Mouse (Mus musculus) hindbrain, postnatal 0 days (tissue): ENCODE data around the gene Olfr228. TPM values are rescaled to one million over a fixed set of nuclear protein-coding genes. Genes with fewer than 3 reads are reported as not detected.
"Not testable (repeated sequence)": the region's sequence is repeated elsewhere in the genome, so short reads cannot be mapped to it uniquely, and the experiment has no call there.

Experiments
- ATAC-seq: fragments of 200-750 bp; cut with Nextera tagmentation; 2 replicates; pipeline ENCODE4 v1.8.0; 2017; ENCODE audit warnings: mild to moderate bottlenecking, moderate TSS enrichment, moderate library complexity
- DNase-seq: peaks from one replicate; pipeline ENCODE4 v3.0.0-alpha.2; 2015; ENCODE audit warnings: low spot score
- H3K27ac ChIP-seq: fragments of 300-500 bp; sonication (generic); 2 replicates; pipeline ENCODE4 v1.5.1; 2014; ENCODE audit warnings: mild to moderate bottlenecking
- H3K27me3 ChIP-seq: fragments of 300-500 bp; sonication (generic); 2 replicates; pipeline ENCODE4 v1.6.1; 2014; ENCODE audit warnings: low read length, mixed read lengths; ENCODE audit not compliant: insufficient read depth
- H3K36me3 ChIP-seq: fragments of 300-500 bp; sonication (generic); 2 replicates; pipeline ENCODE4 v1.6.1; 2014; ENCODE audit warnings: low read length, mixed read lengths; ENCODE audit not compliant: insufficient read depth
- H3K4me1 ChIP-seq: fragments of 300-500 bp; sonication (generic); 2 replicates; pipeline ENCODE4 v1.6.1; 2014; ENCODE audit warnings: antibody characterized with exemption, low read length, mixed read lengths; ENCODE audit not compliant: insufficient read depth
- H3K4me2 ChIP-seq: fragments of 300-500 bp; sonication (generic); 2 replicates; pipeline ENCODE4 v1.6.1; 2014; ENCODE audit warnings: low read depth, mild to moderate bottlenecking, low read length, moderate library complexity, mixed read lengths
- H3K4me3 ChIP-seq: fragments of 300-500 bp; sonication (generic); 2 replicates; pipeline ENCODE4 v1.5.1; 2014; ENCODE audit warnings: low read length
- H3K9ac ChIP-seq: fragments of 300-500 bp; sonication (generic); replicated peaks from 2 replicates; pipeline ENCODE4 v1.6.1; 2014; ENCODE audit warnings: mild to moderate bottlenecking, low read length, moderate library complexity, mixed read lengths
- H3K9me3 ChIP-seq: fragments of 300-500 bp; sonication (generic); 2 replicates; pipeline ENCODE4 v1.6.1; 2016; ENCODE audit warnings: low read length, mixed read lengths
- CTCF ChIP-seq: IDR thresholded peaks from 2 replicates; pipeline ENCODE4 v1.5.1; 2016; ENCODE audit warnings: antibody characterized with exemption, control low read depth, low read depth
- WGBS: fragments of 180-500 bp; shearing (Covaris S2); extraction: QIAGEN DNeasy Blood & Tissue Kit; methylation state at CpG from one replicate; pipeline ENCODE4 v1.1.7; 2014; 5-methylcytosine and 5-hydroxymethylcytosine counted together
- polyA plus RNA-seq: library from polyadenylated mRNA; unstranded; fragments of >200 nt; fragmentation: Nextera tagmentation; extraction: Ambion mirVana; gene quantifications from 2 replicates; pipeline ENCODE4 v1.2.1, GENCODE M21; 2015
- total RNA-seq: library from RNA; depleted of rRNA; stranded (reverse); fragments of >200 nt; gene quantifications from 2 replicates; pipeline ENCODE4 v1.2.3, GENCODE M21; 2014; rRNA removed

The Olfr228 gene
- total RNA-seq: not detected in 2 replicates
- not detected in 2 replicates for polyA plus RNA-seq

GRCm38 (mm10) chr2:86487286-86487685, at the start of gene Olfr228:
Gene Olfr228 (minus strand): TSS chr2:86487386.
- no peak within 1 kb of the TSS for H3K27ac ChIP-seq
- H3K36me3 ChIP-seq: no peaks in the 10 kb centered on the region
- no peak for TF ChIP-seq CTCF
- DNase-seq (no peak), ATAC-seq (no peak)
- no peaks in the 10 kb centered on the region for H3K9me3 ChIP-seq
- no peak within 1 kb of the TSS for H3K4me3 ChIP-seq
- no peaks in the 10 kb centered on the region for H3K4me1 ChIP-seq
- no peaks in the 10 kb centered on the region for H3K27me3 ChIP-seq
- H3K9ac ChIP-seq: no peak within 1 kb of the TSS
- H3K4me2 ChIP-seq: no peak within 1 kb of the TSS
- 50% methylated on average over 1 of the region's 1 CpGs for WGBS

- no peaks in the 10 kb centered on the region for H3K9me3 ChIP-seq
- TF ChIP-seq CTCF: no peak
- 67% methylated on average over 1 of the region's 1 CpGs for WGBS
- ATAC-seq (no peak), DNase-seq (peak; percentile 5)
- no peak overlapping the region for H3K4me3 ChIP-seq
- H3K4me2 ChIP-seq: no peak overlapping the region
- H3K4me1 ChIP-seq: no peaks in the 10 kb centered on the region
- no peak overlapping the region for H3K9ac ChIP-seq
- no peaks in the 10 kb centered on the region for H3K36me3 ChIP-seq
- no peaks in the 10 kb centered on the region for H3K27me3 ChIP-seq
- no peak overlapping the region for H3K27ac ChIP-seq
Observed at GRCm38 (mm10) chr2:86530991-86531390, 43.8 kb upstream of the Olfr228 start.

GRCm38 (mm10) chr2:86508161-86508560, 21.0 kb upstream of the Olfr228 start, which contains the start of gene Olfr1076:
Gene Olfr1076 (plus strand): TSS chr2:86508461.
- H3K9ac ChIP-seq: no peak within 1 kb of the TSS
- no peak within 1 kb of the TSS for H3K27ac ChIP-seq
- H3K9me3 ChIP-seq: no peaks in the 10 kb centered on the region
- ATAC-seq: no peak
- no peaks in the 10 kb centered on the region for H3K36me3 ChIP-seq
- H3K4me3 ChIP-seq: no peak within 1 kb of the TSS
- DNase-seq: no peak
- TF ChIP-seq CTCF: no peak
- no peaks in the 10 kb centered on the region for H3K27me3 ChIP-seq
- no peak within 1 kb of the TSS for H3K4me2 ChIP-seq
- no peaks in the 10 kb centered on the region for H3K4me1 ChIP-seq
- 82% methylated on average over 1 of the region's 1 CpGs for WGBS

- H3K4me3 ChIP-seq: no peak overlapping the region
- H3K9me3 ChIP-seq: no peaks in the 10 kb centered on the region
- TF ChIP-seq CTCF: peak; percentile 74
- H3K36me3 ChIP-seq: no peaks in the 10 kb centered on the region
- no peak overlapping the region for H3K4me2 ChIP-seq
- no peaks in the 10 kb centered on the region for H3K27me3 ChIP-seq
- 41% methylated on average over 10 of the region's 10 CpGs for WGBS
- DNase-seq (peak; percentile 59), ATAC-seq (peak; percentile 45; the same call in 1 of the 2 replicates)
- H3K4me1 ChIP-seq: no peaks in the 10 kb centered on the region
- no peak overlapping the region for H3K9ac ChIP-seq
- H3K27ac ChIP-seq: no peak overlapping the region
Observed at GRCm38 (mm10) chr2:86464442-86465109, 22.6 kb downstream of the Olfr228 start.

- Histone ChIP-seq H3K36me3 (no peaks in the 10 kb centered on the region), H3K9me3 (no peaks in the 10 kb centered on the region), H3K4me1 (no peaks in the 10 kb centered on the region), H3K9ac (no peak overlapping the region), H3K27me3 (no peaks in the 10 kb centered on the region), H3K27ac (no peak overlapping the region), H3K4me3 (no peak overlapping the region), H3K4me2 (no peak overlapping the region)
- no peak for TF ChIP-seq CTCF
- ATAC-seq: no peak
- no peak for DNase-seq
- 94% methylated on average over 1 of the region's 1 CpGs for WGBS
Observed at GRCm38 (mm10) chr2:86460434-86460833, 26.8 kb downstream of the Olfr228 start.

- H3K4me2 ChIP-seq: no peak within 1 kb of the TSS
- H3K27me3 ChIP-seq: no peaks in the 10 kb centered on the region
- H3K27ac ChIP-seq: no peak within 1 kb of the TSS
- no peaks in the 10 kb centered on the region for H3K4me1 ChIP-seq
- no peaks in the 10 kb centered on the region for H3K36me3 ChIP-seq
- H3K4me3 ChIP-seq: no peak within 1 kb of the TSS
- WGBS: 88% methylated on average over 1 of the region's 1 CpGs
- H3K9ac ChIP-seq: no peak within 1 kb of the TSS
- no peaks in the 10 kb centered on the region for H3K9me3 ChIP-seq
- no peak for DNase-seq
- no peak for TF ChIP-seq CTCF
- no peak for ATAC-seq
Observed at GRCm38 (mm10) chr2:86456169-86456568, 31.0 kb downstream of the Olfr228 start, which contains the start of gene Olfr1066. Gene Olfr1066 (minus strand): TSS chr2:86456269.

GRCm38 (mm10) chr2:86450491-86450890, 36.7 kb downstream of the Olfr228 start, which contains the start of gene Olfr1065:
Gene Olfr1065 (minus strand): TSS chr2:86450591.
- no CpG with 5 or more reads among the region's 1 CpGs for WGBS

GRCm38 (mm10) chr2:86442101-86442500, 45.1 kb downstream of the Olfr228 start:
- H3K9ac ChIP-seq, H3K4me2 ChIP-seq, ATAC-seq, DNase-seq, H3K27me3 ChIP-seq, H3K4me3 ChIP-seq, H3K4me1 ChIP-seq, H3K27ac ChIP-seq, H3K9me3 ChIP-seq, H3K36me3 ChIP-seq: not testable (repeated sequence)
- 47% methylated on average over 1 of the region's 1 CpGs for WGBS

More at GRCm38 (mm10) chr2:86450491-86450890, 36.7 kb downstream of the Olfr228 start, which contains the start of gene Olfr1065:
- H3K4me3 ChIP-seq, H3K27ac ChIP-seq, H3K4me2 ChIP-seq, H3K9me3 ChIP-seq, H3K27me3 ChIP-seq, ATAC-seq, H3K4me1 ChIP-seq, H3K9ac ChIP-seq, DNase-seq, H3K36me3 ChIP-seq: not testable (repeated sequence)
